Mouse (Mus musculus) lung, embryonic 15.5 days (tissue): ENCODE measurements at regions not wholly inside any gene's neighbourhood (a gene's known extent, or its start where the extent isn't known, plus 50 kb on each side); places are given as distances from the start of the nearest gene placed in this dataset.
"Not testable (repeated sequence)": the region's sequence is repeated elsewhere in the genome, so short reads cannot be mapped to it uniquely, and the experiment has no call there.

Experiments
- ATAC-seq: fragments of 200-750 bp; cut with Nextera tagmentation; 2 replicates; pipeline ENCODE4 v1.8.0; 2017; ENCODE audit warnings: moderate number of reproducible peaks, borderline replicate concordance; ENCODE audit not compliant: low FRiP score, low TSS enrichment; ENCODE audit errors: extremely low read depth
- H3K27ac ChIP-seq: fragments of 300-500 bp; sonication (generic); 2 replicates; pipeline ENCODE4 v1.5.1; 2015; ENCODE audit warnings: moderate library complexity, mild to moderate bottlenecking, inconsistent platforms
- H3K27me3 ChIP-seq: fragments of 300-500 bp; sonication (generic); 2 replicates; pipeline ENCODE4 v1.6.1; 2015; ENCODE audit warnings: inconsistent platforms
- H3K36me3 ChIP-seq: fragments of 300-500 bp; sonication (generic); 2 replicates; pipeline ENCODE4 v1.6.1; 2015; ENCODE audit warnings: inconsistent platforms
- H3K4me1 ChIP-seq: fragments of 300-500 bp; sonication (generic); 2 replicates; pipeline ENCODE4 v1.6.1; 2015; ENCODE audit warnings: inconsistent platforms
- H3K4me2 ChIP-seq: fragments of 300-500 bp; sonication (generic); 2 replicates; pipeline ENCODE4 v1.6.1; 2015; ENCODE audit warnings: inconsistent platforms, mild to moderate bottlenecking, moderate library complexity
- H3K4me3 ChIP-seq: fragments of 300-500 bp; sonication (generic); 2 replicates; pipeline ENCODE4 v1.5.1; 2015; ENCODE audit warnings: mild to moderate bottlenecking, inconsistent platforms
- H3K9ac ChIP-seq: fragments of 300-500 bp; sonication (generic); 2 replicates; pipeline ENCODE4 v1.6.1; 2015; ENCODE audit warnings: inconsistent platforms
- H3K9me3 ChIP-seq: fragments of 300-500 bp; sonication (generic); 2 replicates; pipeline ENCODE4 v1.6.1; 2016; ENCODE audit warnings: inconsistent platforms
- WGBS: fragments of 180-500 bp; shearing (Covaris S2); methylation state at CpG from one replicate; pipeline ENCODE4 v1.1.7; 2015; 5-methylcytosine and 5-hydroxymethylcytosine counted together

- Histone ChIP-seq H3K4me1 (no peaks in the 10 kb centered on the region), H3K36me3 (no peaks in the 10 kb centered on the region), H3K9me3 (no peaks in the 10 kb centered on the region), H3K4me2 (no peak overlapping the region), H3K27me3 (no peaks in the 10 kb centered on the region), H3K9ac (no peak overlapping the region), H3K4me3 (no peak overlapping the region), H3K27ac (no peak overlapping the region)
- no peak for ATAC-seq
- 81% methylated on average over 7 of the region's 7 CpGs for WGBS
These were observed 233.8 kb downstream of the Diras2 start for GRCm38 (mm10) chr13:52297277-52297623.

GRCm38 (mm10) chr13:52298362-52298761, 232.7 kb downstream of the Diras2 start:
- Histone ChIP-seq H3K4me1 (no peaks in the 10 kb centered on the region), H3K4me2 (no peak overlapping the region), H3K4me3 (no peak overlapping the region), H3K36me3 (no peaks in the 10 kb centered on the region), H3K27ac (no peak overlapping the region), H3K27me3 (no peaks in the 10 kb centered on the region), H3K9ac (no peak overlapping the region), H3K9me3 (no peaks in the 10 kb centered on the region)
- ATAC-seq, result no peak
- 69% methylated on average over 5 of the region's 5 CpGs for WGBS

GRCm38 (mm10) chr13:52305328-52305727, 225.8 kb downstream of the Diras2 start:
- ATAC-seq, H3K9me3 ChIP-seq, H3K4me2 ChIP-seq, H3K27me3 ChIP-seq, H3K36me3 ChIP-seq, H3K4me1 ChIP-seq, H3K4me3 ChIP-seq, H3K27ac ChIP-seq, H3K9ac ChIP-seq: not testable (repeated sequence)

GRCm38 (mm10) chr13:52306783-52307440, 224.2 kb downstream of the Diras2 start:
- no peak overlapping the region for H3K9ac ChIP-seq
- no peak for ATAC-seq
- WGBS, result 50% methylated on average over 9 of the region's 9 CpGs

GRCm38 (mm10) chr13:52310954-52311353, 220.1 kb downstream of the Diras2 start:
- H3K27ac ChIP-seq, result no peak overlapping the region
- no peak overlapping the region for H3K4me2 ChIP-seq
- no peak overlapping the region for H3K4me3 ChIP-seq
- H3K9ac ChIP-seq, result no peak overlapping the region
- no peaks in the 10 kb centered on the region for H3K36me3 ChIP-seq
- WGBS, result 42% methylated on average over 2 of the region's 2 CpGs
- no peaks in the 10 kb centered on the region for H3K9me3 ChIP-seq
- H3K27me3 ChIP-seq, result no peaks in the 10 kb centered on the region
- no peak for ATAC-seq
- no peaks in the 10 kb centered on the region for H3K4me1 ChIP-seq

More at GRCm38 (mm10) chr13:52306783-52307440, 224.2 kb downstream of the Diras2 start:
- Histone ChIP-seq H3K4me1 (no peaks in the 10 kb centered on the region), H3K36me3 (no peaks in the 10 kb centered on the region), H3K27ac (no peak overlapping the region), H3K4me3 (no peak overlapping the region), H3K9me3 (no peaks in the 10 kb centered on the region), H3K27me3 (no peaks in the 10 kb centered on the region), H3K4me2 (no peak overlapping the region)

- no peak for ATAC-seq
- H3K9ac ChIP-seq, result no peak overlapping the region
- no peaks in the 10 kb centered on the region for H3K4me1 ChIP-seq
- no peaks in the 10 kb centered on the region for H3K9me3 ChIP-seq
- H3K4me3 ChIP-seq, result no peak overlapping the region
- no peak overlapping the region for H3K27ac ChIP-seq
- 88% methylated on average over 2 of the region's 2 CpGs for WGBS
- no peaks in the 10 kb centered on the region for H3K27me3 ChIP-seq
- H3K36me3 ChIP-seq, result no peaks in the 10 kb centered on the region
- H3K4me2 ChIP-seq, result no peak overlapping the region
These were observed 212.8 kb downstream of the Diras2 start for GRCm38 (mm10) chr13:52318276-52318675.

- WGBS, result 57% methylated on average over 3 of the region's 3 CpGs
- H3K36me3 ChIP-seq, result no peaks in the 10 kb centered on the region
- no peaks in the 10 kb centered on the region for H3K4me1 ChIP-seq
- ATAC-seq, result no peak
- no peaks in the 10 kb centered on the region for H3K27me3 ChIP-seq
- no peak overlapping the region for H3K4me3 ChIP-seq
- H3K4me2 ChIP-seq, result no peak overlapping the region
- H3K9me3 ChIP-seq, result no peaks in the 10 kb centered on the region
- H3K27ac ChIP-seq, result no peak overlapping the region
- H3K9ac ChIP-seq, result no peak overlapping the region
These were observed 207.4 kb downstream of the Diras2 start for GRCm38 (mm10) chr13:52323691-52324090.

- H3K27ac ChIP-seq, H3K9ac ChIP-seq, H3K27me3 ChIP-seq, H3K36me3 ChIP-seq, H3K9me3 ChIP-seq, H3K4me2 ChIP-seq, H3K4me3 ChIP-seq, H3K4me1 ChIP-seq: not testable (repeated sequence)
- 65% methylated on average over 3 of the region's 3 CpGs for WGBS
- ATAC-seq, result 0 out of 2 replicates have a peak, but pooled peaks have one; percentile 31
These were observed 206.7 kb downstream of the Diras2 start for GRCm38 (mm10) chr13:52324378-52324777.

- H3K9me3 ChIP-seq, H3K36me3 ChIP-seq, H3K4me3 ChIP-seq, H3K27ac ChIP-seq, H3K9ac ChIP-seq, H3K27me3 ChIP-seq, H3K4me1 ChIP-seq, H3K4me2 ChIP-seq, ATAC-seq: not testable (repeated sequence)
- 78% methylated on average over 6 of the region's 6 CpGs for WGBS
These were observed 205.4 kb downstream of the Diras2 start for GRCm38 (mm10) chr13:52325647-52326046.

GRCm38 (mm10) chr13:52327734-52328133, 203.3 kb downstream of the Diras2 start:
- no peaks in the 10 kb centered on the region for H3K4me1 ChIP-seq
- no peak overlapping the region for H3K27ac ChIP-seq
- 83% methylated on average over 9 of the region's 9 CpGs for WGBS
- no peak overlapping the region for H3K4me3 ChIP-seq
- H3K9ac ChIP-seq, result no peak overlapping the region
- no peak overlapping the region for H3K4me2 ChIP-seq
- ATAC-seq, result no peak
- no peaks in the 10 kb centered on the region for H3K9me3 ChIP-seq
- no peaks in the 10 kb centered on the region for H3K27me3 ChIP-seq
- no peaks in the 10 kb centered on the region for H3K36me3 ChIP-seq

- no peaks in the 10 kb centered on the region for H3K4me1 ChIP-seq
- no peak for ATAC-seq
- no peak overlapping the region for H3K9ac ChIP-seq
- no peaks in the 10 kb centered on the region for H3K9me3 ChIP-seq
- no peaks in the 10 kb centered on the region for H3K27me3 ChIP-seq
- H3K36me3 ChIP-seq, result no peaks in the 10 kb centered on the region
- no peak overlapping the region for H3K27ac ChIP-seq
- WGBS, result 54% methylated on average over 8 of the region's 8 CpGs
- H3K4me3 ChIP-seq, result no peak overlapping the region
- H3K4me2 ChIP-seq, result no peak overlapping the region
These were observed 202.3 kb downstream of the Diras2 start for GRCm38 (mm10) chr13:52328766-52329165.

- Histone ChIP-seq H3K4me1 (no peaks in the 10 kb centered on the region), H3K9me3 (no peaks in the 10 kb centered on the region), H3K9ac (no peak overlapping the region), H3K4me2 (no peak overlapping the region), H3K4me3 (no peak overlapping the region), H3K27me3 (no peaks in the 10 kb centered on the region), H3K27ac (no peak overlapping the region), H3K36me3 (no peaks in the 10 kb centered on the region)
- ATAC-seq, result no peak
- WGBS, result 75% methylated on average over 5 of the region's 5 CpGs
These were observed 200.0 kb downstream of the Diras2 start for GRCm38 (mm10) chr13:52331068-52331467.

GRCm38 (mm10) chr13:52334962-52335361, 196.1 kb downstream of the Diras2 start:
- H3K9ac ChIP-seq, result no peak overlapping the region
- WGBS, result 83% methylated on average over 3 of the region's 3 CpGs
- no peaks in the 10 kb centered on the region for H3K36me3 ChIP-seq
- no peak overlapping the region for H3K4me3 ChIP-seq
- H3K9me3 ChIP-seq, result no peaks in the 10 kb centered on the region
- no peak for ATAC-seq
- no peaks in the 10 kb centered on the region for H3K27me3 ChIP-seq
- H3K27ac ChIP-seq, result no peak overlapping the region
- H3K4me1 ChIP-seq, result no peaks in the 10 kb centered on the region
- H3K4me2 ChIP-seq, result no peak overlapping the region
